Mouse (Mus musculus): ENCODE data around the gene Trpc6. TPM values are rescaled to one million over a fixed set of nuclear protein-coding genes. Genes with fewer than 3 reads are reported as not detected.

The Trpc6 gene
- 0.82 and 0.97 TPM in 2 replicates for polyA plus RNA-seq (2016; fragmentation: Nextera tagmentation; extraction: Ambion mirVana)

GRCm38 (mm10) chr9:8544041-8544794, at the start of gene Trpc6:
Trpc6 (plus strand) TSS chr9:8544142.
- 2% methylated on average over 44 of the region's 44 CpGs for WGBS
- H3K9me3 ChIP-seq: no peaks in the 10 kb centered on the region
- peaks cover 14% of the 10 kb centered on the region for H3K27me3 ChIP-seq
- H3K4me3 ChIP-seq: peak within 1 kb of the TSS; percentile 52
- ATAC-seq (ENCODE audit: low FRiP score, low read depth): peak; percentile 97
- no peak within 1 kb of the TSS for H3K27ac ChIP-seq (replicated peaks)
- peak within 1 kb of the TSS; percentile 95 for H3K4me2 ChIP-seq (replicated peaks)
- H3K4me1 ChIP-seq: no peaks in the 10 kb centered on the region
- H3K36me3 ChIP-seq: no peaks in the 10 kb centered on the region
- peak within 1 kb of the TSS; percentile 52 for H3K9ac ChIP-seq (replicated peaks)

- Histone ChIP-seq H3K9ac (replicated peaks) (no peak overlapping the region), H3K4me3 (no peak overlapping the region), H3K4me1 (no peaks in the 10 kb centered on the region), H3K4me2 (replicated peaks) (no peak overlapping the region), H3K27ac (replicated peaks) (no peak overlapping the region), H3K36me3 (no peaks in the 10 kb centered on the region), H3K27me3 (no peaks in the 10 kb centered on the region), H3K9me3 (no peaks in the 10 kb centered on the region)
- ATAC-seq (ENCODE audit: low FRiP score, low read depth): no peak
Measured at GRCm38 (mm10) chr9:8520911-8521310, 23.0 kb upstream of the Trpc6 start.

- Histone ChIP-seq H3K4me3 (no peak overlapping the region), H3K36me3 (no peaks in the 10 kb centered on the region), H3K9me3 (no peaks in the 10 kb centered on the region), H3K4me1 (no peaks in the 10 kb centered on the region), H3K9ac (replicated peaks) (no peak overlapping the region), H3K27ac (replicated peaks) (no peak overlapping the region), H3K4me2 (replicated peaks) (no peak overlapping the region), H3K27me3 (no peaks in the 10 kb centered on the region)
- 97% methylated on average over 1 of the region's 1 CpGs for WGBS
- ATAC-seq (ENCODE audit: low FRiP score, low read depth): no peak
Measured at GRCm38 (mm10) chr9:8533670-8534069, 10.3 kb upstream of the Trpc6 start.

GRCm38 (mm10) chr9:8545236-8545635, 1.3 kb downstream of the Trpc6 start:
- no peak overlapping the region for H3K27ac ChIP-seq (replicated peaks)
- no peak for ATAC-seq (ENCODE audit: low FRiP score, low read depth)
- H3K4me1 ChIP-seq: no peaks in the 10 kb centered on the region
- no peak overlapping the region for H3K4me2 ChIP-seq (replicated peaks)
- no peak overlapping the region for H3K4me3 ChIP-seq
- H3K27me3 ChIP-seq: peaks cover 14% of the 10 kb centered on the region
- WGBS: 72% methylated on average over 2 of the region's 2 CpGs
- H3K9ac ChIP-seq (replicated peaks): no peak overlapping the region
- no peaks in the 10 kb centered on the region for H3K9me3 ChIP-seq
- H3K36me3 ChIP-seq: no peaks in the 10 kb centered on the region

- 76% methylated on average over 1 of the region's 1 CpGs for WGBS
- Histone ChIP-seq H3K36me3 (no peaks in the 10 kb centered on the region), H3K4me2 (replicated peaks) (no peak overlapping the region), H3K9ac (replicated peaks) (no peak overlapping the region), H3K4me1 (no peaks in the 10 kb centered on the region), H3K4me3 (no peak overlapping the region), H3K9me3 (no peaks in the 10 kb centered on the region), H3K27me3 (no peaks in the 10 kb centered on the region), H3K27ac (replicated peaks) (no peak overlapping the region)
- no peak for ATAC-seq (ENCODE audit: low FRiP score, low read depth)
Measured at GRCm38 (mm10) chr9:8558574-8558973, 14.6 kb downstream of the Trpc6 start.

- H3K9me3 ChIP-seq: no peaks in the 10 kb centered on the region
- WGBS: 51% methylated on average over 6 of the region's 6 CpGs
- H3K27me3 ChIP-seq: no peaks in the 10 kb centered on the region
- no peaks in the 10 kb centered on the region for H3K36me3 ChIP-seq
- H3K27ac ChIP-seq (replicated peaks): no peak overlapping the region
- no peak overlapping the region for H3K4me2 ChIP-seq (replicated peaks)
- no peaks in the 10 kb centered on the region for H3K4me1 ChIP-seq
- ATAC-seq (ENCODE audit: low FRiP score, low read depth): no peak
- H3K9ac ChIP-seq (replicated peaks): no peak overlapping the region
- no peak overlapping the region for H3K4me3 ChIP-seq
Measured at GRCm38 (mm10) chr9:8592618-8593017, 48.7 kb downstream of the Trpc6 start.

- no peaks in the 10 kb centered on the region for H3K27me3 ChIP-seq
- ATAC-seq (ENCODE audit: low FRiP score, low read depth): no peak
Measured at GRCm38 (mm10) chr9:8597089-8597488, 53.1 kb downstream of the Trpc6 start.

GRCm38 (mm10) chr9:8606816-8607491, 63.0 kb downstream of the Trpc6 start:
- Histone ChIP-seq H3K4me1 (no peaks in the 10 kb centered on the region), H3K9ac (replicated peaks) (no peak overlapping the region), H3K36me3 (no peaks in the 10 kb centered on the region), H3K4me2 (replicated peaks) (no peak overlapping the region), H3K27ac (replicated peaks) (no peak overlapping the region), H3K9me3 (no peaks in the 10 kb centered on the region), H3K27me3 (no peaks in the 10 kb centered on the region), H3K4me3 (no peak overlapping the region)
- no peak for ATAC-seq (ENCODE audit: low FRiP score, low read depth)

More at GRCm38 (mm10) chr9:8597089-8597488, 53.1 kb downstream of the Trpc6 start:
- no peaks in the 10 kb centered on the region for H3K9me3 ChIP-seq
- H3K4me3 ChIP-seq: no peak overlapping the region
- H3K4me2 ChIP-seq (replicated peaks): no peak overlapping the region
- 45% methylated on average over 1 of the region's 1 CpGs for WGBS
- H3K9ac ChIP-seq (replicated peaks): no peak overlapping the region
- no peaks in the 10 kb centered on the region for H3K4me1 ChIP-seq
- no peak overlapping the region for H3K27ac ChIP-seq (replicated peaks)
- H3K36me3 ChIP-seq: no peaks in the 10 kb centered on the region

GRCm38 (mm10) chr9:8634344-8634743, 90.4 kb downstream of the Trpc6 start:
- Histone ChIP-seq H3K4me2 (replicated peaks) (no peak overlapping the region), H3K4me1 (no peaks in the 10 kb centered on the region; the same call in 1 of the 2 replicates), H3K9me3 (no peaks in the 10 kb centered on the region), H3K4me3 (no peak overlapping the region), H3K27ac (replicated peaks) (no peak overlapping the region), H3K9ac (replicated peaks) (no peak overlapping the region), H3K27me3 (no peaks in the 10 kb centered on the region), H3K36me3 (no peaks in the 10 kb centered on the region)
- ATAC-seq (ENCODE audit: low FRiP score, low read depth): no peak; the same call in 1 of the 2 replicates
- 57% methylated on average over 2 of the region's 2 CpGs for WGBS

GRCm38 (mm10) chr9:8643453-8643852, 99.5 kb downstream of the Trpc6 start:
- no peak for ATAC-seq (ENCODE audit: low FRiP score, low read depth)
- 86% methylated on average over 5 of the region's 5 CpGs for WGBS
- no peak overlapping the region for H3K4me3 ChIP-seq
- H3K4me2 ChIP-seq (replicated peaks): no peak overlapping the region
- H3K36me3 ChIP-seq: no peaks in the 10 kb centered on the region
- H3K27me3 ChIP-seq: no peaks in the 10 kb centered on the region
- H3K9me3 ChIP-seq: no peaks in the 10 kb centered on the region
- no peak overlapping the region for H3K9ac ChIP-seq (replicated peaks)
- H3K27ac ChIP-seq (replicated peaks): no peak overlapping the region
- H3K4me1 ChIP-seq: no peaks in the 10 kb centered on the region

- Histone ChIP-seq H3K9ac (replicated peaks) (no peak overlapping the region), H3K36me3 (no peaks in the 10 kb centered on the region), H3K4me2 (replicated peaks) (no peak overlapping the region), H3K9me3 (no peaks in the 10 kb centered on the region), H3K27ac (replicated peaks) (no peak overlapping the region), H3K27me3 (no peaks in the 10 kb centered on the region), H3K4me3 (no peak overlapping the region), H3K4me1 (no peaks in the 10 kb centered on the region)
- ATAC-seq (ENCODE audit: low FRiP score, low read depth): no peak
Measured at GRCm38 (mm10) chr9:8655347-8655746, 111.4 kb downstream of the Trpc6 start.

GRCm38 (mm10) chr9:8672944-8673343, 129.0 kb downstream of the Trpc6 start:
- Histone ChIP-seq H3K4me1 (no peaks in the 10 kb centered on the region), H3K27ac (replicated peaks) (no peak overlapping the region), H3K36me3 (no peaks in the 10 kb centered on the region), H3K9me3 (no peaks in the 10 kb centered on the region), H3K9ac (replicated peaks) (no peak overlapping the region), H3K4me3 (no peak overlapping the region), H3K4me2 (replicated peaks) (no peak overlapping the region), H3K27me3 (no peaks in the 10 kb centered on the region)
- no peak for ATAC-seq (ENCODE audit: low FRiP score, low read depth)
- WGBS: 75% methylated on average over 1 of the region's 1 CpGs
